Mouse (Mus musculus) adrenal gland, postnatal 25 days (tissue): Measurements from ENCODE around the gene Adk. TPM values are rescaled to one million over a fixed set of nuclear protein-coding genes. Genes with fewer than 3 reads are reported as not detected.

ENCODE experiments used
- DNase-seq: peaks from one replicate; pipeline ENCODE4 v3.0.0; 2021; ENCODE audit warnings: mixed read lengths
- total RNA-seq: library from RNA; stranded (reverse); gene quantifications from 2 replicates; pipeline ENCODE4 v1.2.3, GENCODE M21; 2021

Adk gene
- total RNA-seq, 1 experiment from 2014 or later: 122 TPM

- no peak for DNase-seq
These were observed 113.3 kb downstream of the Adk start for GRCm38 (mm10) chr14:21165706-21166105.

- DNase-seq: no peak
These were observed 113.7 kb downstream of the Adk start for GRCm38 (mm10) chr14:21166114-21166513.

GRCm38 (mm10) chr14:21173973-21174745, 121.8 kb downstream of the Adk start:
- no peak for DNase-seq

GRCm38 (mm10) chr14:21174804-21175203, 122.4 kb downstream of the Adk start:
- DNase-seq: no peak

DNA sequence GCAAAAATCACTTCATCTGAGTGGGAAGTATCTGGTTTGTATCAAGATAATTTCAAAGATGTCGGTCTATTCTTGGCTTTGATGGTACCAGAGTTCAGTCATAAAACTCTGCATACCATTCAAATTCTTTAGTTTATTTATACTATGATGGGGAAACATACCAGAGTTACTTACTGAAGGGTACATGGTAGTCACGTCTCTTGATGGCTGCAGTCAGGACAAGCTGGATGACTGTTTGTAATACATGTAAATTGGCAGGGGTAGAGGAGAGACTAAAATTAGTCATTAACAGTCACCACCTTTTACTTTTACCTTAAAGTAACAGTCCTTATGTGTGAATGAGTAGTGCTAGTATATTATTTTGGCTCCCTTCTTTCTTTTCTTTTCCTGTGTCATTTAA, 125.4 kb downstream of the Adk start:
- no peak for DNase-seq

GRCm38 (mm10) chr14:21178356-21178755, 126.0 kb downstream of the Adk start:
- no peak for DNase-seq

DNA sequence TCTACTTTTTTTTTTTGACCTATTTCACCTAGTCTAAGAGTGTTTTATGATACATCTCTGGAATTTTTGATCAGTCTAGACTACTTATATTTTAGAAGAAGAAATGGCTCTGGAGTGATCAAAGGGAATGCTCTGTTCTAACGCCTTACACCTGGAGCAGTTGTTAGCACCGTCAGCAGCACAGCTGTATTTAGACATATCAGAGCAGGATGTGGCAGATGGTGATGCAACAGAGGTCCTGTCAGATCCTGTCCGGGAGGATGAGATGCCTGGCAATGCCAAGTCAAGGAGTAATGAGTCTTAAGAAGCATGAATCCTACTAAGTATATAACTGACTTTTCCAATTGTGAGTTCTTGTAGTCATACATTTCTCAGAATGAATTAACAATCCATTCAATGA, 128.7 kb downstream of the Adk start:
- no peak for DNase-seq

DNA sequence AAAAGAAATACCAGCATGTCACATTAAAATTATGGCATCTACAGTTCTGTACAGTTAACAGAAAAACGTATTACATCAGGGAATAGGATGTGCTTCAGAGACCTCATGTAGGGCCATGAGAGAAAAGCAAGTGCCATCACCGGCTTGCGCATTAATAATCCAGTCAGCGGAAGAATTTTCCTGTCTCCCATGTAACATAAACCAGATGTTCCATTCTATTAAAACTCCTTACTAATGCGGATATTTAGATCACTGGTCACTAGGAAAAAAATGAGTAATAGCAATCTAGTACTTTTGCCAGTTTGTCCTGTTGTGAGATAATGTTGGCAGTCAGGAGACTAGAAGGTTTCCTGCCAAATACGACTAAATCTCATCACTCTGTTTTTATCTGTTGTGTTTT, 139.6 kb downstream of the Adk start:
- no peak for DNase-seq

DNA sequence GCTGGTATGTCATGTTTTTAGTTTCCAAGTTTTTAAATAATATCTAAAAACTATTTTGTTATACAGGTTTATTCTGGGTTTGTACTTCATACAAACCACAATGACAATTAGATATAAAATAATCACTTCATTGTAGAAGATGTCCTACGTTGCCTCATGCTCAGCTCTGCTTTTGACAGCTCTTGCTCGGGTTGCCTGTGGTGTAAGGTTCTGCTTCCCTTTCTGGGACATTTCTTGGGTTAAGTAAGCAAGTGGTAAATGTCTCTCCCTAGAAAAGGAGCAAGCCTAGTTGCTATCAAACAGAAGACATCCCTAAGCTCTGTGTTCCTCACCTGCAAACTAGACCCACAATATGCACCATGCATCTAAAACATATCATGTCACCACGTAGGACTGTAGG, 140.4 kb downstream of the Adk start:
- DNase-seq: no peak

DNA sequence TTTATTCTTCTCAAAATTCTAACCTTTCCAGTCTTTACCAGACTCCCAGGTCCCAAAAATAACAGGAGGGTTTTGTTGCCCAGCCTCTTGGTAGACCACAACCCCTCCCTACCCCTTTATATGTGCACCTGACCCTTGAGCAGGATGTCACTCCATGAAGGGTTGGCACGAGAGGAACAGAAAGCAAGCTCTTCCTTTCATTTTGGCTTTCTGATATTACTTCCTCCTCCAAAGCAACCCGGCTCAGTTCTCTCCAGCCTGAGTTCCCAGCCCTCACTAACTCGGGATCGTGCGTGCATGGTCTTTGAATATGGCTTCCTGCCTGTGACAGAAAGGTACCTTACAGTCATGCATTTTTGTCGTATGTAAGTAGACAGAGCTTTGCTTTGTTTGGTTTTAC, 142.0 kb downstream of the Adk start:
- DNase-seq: no peak

GRCm38 (mm10) chr14:21200850-21201249, 148.5 kb downstream of the Adk start:
- no peak for DNase-seq

DNA sequence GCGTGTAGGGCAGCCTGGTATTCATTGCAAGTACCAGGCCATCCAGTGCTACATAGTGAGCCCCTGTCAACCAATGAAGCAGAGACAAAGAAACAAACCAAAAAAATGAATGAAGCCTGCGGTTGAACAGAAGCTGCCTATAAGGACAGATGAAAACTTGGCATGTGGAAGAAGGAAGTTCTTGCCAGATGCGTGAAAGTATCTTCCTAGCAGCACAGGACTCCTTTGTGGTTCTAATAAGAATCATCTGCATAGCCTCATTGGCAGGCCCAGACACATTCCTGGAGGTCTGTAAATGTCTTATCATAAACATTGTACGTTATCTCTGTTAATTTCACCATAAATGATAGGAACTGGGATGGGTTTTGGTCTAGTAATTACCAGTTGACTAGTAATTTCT, 154.1 kb downstream of the Adk start:
- no peak for DNase-seq

- no peak for DNase-seq
These were observed 169.3 kb downstream of the Adk start for GRCm38 (mm10) chr14:21221574-21222138.

- no peak for DNase-seq
These were observed 169.8 kb downstream of the Adk start for GRCm38 (mm10) chr14:21222206-21222605.

DNA sequence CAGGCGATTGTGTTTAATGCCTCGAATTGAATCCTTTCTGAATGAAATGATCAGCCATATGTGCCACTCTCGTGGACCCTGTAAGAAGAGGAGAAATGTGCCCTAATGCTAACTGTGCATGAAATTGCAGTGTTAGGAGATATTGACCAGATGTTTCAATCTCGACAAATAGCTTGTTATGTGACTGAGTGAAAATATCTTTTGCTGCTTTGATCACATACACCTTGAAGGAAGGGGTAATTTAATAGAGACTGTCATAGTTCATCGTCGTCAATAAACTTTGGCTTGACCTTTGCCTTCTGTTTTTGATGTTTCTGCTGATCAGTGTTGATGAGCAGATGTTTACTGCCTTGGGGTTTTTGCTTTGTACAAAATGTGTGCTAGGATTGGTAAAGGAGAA, 171.1 kb downstream of the Adk start:
- DNase-seq: no peak

DNA sequence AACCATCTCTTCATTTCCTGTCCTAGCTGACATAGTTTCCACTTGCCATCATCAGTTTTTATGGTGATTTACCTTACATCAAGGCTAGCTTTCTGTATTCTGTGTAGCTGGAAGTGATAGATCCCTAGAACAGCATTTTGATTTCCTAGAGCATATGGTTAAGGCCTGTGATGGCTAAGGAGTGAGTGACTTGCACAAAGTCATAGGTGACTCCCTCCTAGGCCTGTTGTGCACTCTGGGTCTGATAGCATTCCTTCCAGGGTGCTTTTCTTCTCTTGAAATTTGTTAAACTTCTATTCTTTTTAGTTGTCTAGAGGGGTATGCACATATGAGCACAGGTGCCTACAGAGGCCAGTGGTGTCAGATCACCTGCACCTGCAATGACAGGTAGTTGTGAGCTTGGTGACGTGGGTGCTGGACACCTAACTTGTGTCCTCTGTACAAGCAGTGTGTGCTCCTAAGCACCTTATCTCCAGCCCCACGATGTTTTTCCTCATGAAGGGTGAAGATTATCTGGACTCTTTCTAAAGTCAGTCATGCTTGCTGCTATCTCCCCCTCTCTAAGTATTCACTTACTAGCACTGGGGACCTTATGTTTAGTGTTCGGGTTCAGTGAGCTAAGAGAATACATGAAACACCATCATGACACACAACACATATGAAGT, 171.7 kb downstream of the Adk start:
- DNase-seq: no peak

GRCm38 (mm10) chr14:21237051-21237450, 184.7 kb downstream of the Adk start:
- DNase-seq: no peak

GRCm38 (mm10) chr14:21241105-21241504, 188.7 kb downstream of the Adk start:
- DNase-seq: no peak

DNA sequence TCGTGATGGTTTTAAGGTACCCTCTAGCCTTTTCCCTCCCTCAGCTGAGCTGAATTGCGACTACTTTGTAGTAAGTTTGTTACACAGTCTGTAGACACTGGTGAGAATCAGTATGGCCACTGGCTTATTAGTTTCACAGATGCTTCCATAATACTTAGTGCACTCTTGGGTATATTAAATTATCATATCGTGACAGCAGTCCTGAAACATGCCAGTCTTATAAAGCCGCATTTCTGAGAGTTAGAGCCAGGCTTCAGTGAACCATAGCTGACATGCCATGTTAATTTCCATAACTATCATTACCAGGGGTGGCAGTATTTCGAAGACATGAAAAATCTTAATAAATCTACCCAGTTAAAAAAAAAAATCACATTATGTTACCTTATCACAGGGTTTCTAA, 199.0 kb downstream of the Adk start:
- DNase-seq: no peak

DNA sequence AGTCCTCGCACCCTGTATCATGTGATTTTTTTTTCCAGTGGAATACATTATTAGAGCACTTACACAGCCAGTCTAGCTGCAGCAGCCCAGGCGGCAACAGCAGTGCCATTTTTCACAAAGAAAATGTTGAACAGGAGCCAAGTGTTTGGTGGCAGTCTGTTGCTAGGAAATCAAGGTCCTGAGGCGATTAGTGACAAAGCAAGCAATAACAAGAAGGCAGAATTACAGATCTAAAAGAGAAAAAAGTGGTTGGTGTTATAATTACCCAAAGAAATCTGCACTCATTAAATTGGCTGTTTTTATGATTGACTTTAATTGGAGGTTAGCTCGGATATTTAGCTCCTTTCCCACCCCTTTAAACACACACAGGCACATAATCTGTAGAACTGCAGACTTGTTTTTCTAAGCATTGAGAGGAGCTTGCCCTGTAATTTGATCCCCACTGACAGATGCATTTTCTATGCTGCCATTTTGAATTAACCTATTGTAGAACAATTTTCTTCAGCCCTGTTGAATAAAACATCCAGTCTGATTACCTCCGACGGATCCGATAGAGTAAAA, 200.0 kb downstream of the Adk start:
- peak; percentile 17 for DNase-seq

GRCm38 (mm10) chr14:21253321-21253992, 201.1 kb downstream of the Adk start:
- DNase-seq: no peak

GRCm38 (mm10) chr14:21253993-21254339, 201.6 kb downstream of the Adk start:
- DNase-seq: no peak

DNA sequence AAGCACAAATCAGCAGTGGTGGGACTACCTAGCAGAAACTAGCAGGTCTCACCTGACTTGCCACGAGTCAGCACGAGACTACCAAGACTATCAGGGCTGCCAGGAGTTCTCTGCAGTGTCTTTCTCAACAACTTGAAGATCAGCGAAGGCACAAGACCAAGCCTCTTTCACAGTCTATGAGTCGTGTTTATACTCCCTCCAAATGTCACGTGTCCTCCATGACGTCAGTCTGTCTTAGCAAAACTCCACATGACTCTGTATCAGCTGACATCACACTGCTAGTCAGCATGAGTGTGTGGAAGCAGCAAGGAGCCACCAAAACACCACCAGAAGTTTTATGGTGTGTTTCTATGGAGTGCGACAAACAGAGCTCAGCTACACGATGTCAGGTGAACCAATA, 215.9 kb downstream of the Adk start:
- DNase-seq: no peak
